Mouse (Mus musculus) cerebellum, adult 8-10 months (tissue): ENCODE data around the gene Tbl1x.
A peak's percentile ranks its signal among the peaks of the same experiment; 100 is the strongest.

ENCODE experiments used
- DNase-seq: peaks from one replicate; pipeline ENCODE4 v3.0.0; 2022

The Tbl1x gene

GRCm38 (mm10) chrX:77613041-77613440, 102.2 kb downstream of the Tbl1x start:
- no peak for DNase-seq

DNA sequence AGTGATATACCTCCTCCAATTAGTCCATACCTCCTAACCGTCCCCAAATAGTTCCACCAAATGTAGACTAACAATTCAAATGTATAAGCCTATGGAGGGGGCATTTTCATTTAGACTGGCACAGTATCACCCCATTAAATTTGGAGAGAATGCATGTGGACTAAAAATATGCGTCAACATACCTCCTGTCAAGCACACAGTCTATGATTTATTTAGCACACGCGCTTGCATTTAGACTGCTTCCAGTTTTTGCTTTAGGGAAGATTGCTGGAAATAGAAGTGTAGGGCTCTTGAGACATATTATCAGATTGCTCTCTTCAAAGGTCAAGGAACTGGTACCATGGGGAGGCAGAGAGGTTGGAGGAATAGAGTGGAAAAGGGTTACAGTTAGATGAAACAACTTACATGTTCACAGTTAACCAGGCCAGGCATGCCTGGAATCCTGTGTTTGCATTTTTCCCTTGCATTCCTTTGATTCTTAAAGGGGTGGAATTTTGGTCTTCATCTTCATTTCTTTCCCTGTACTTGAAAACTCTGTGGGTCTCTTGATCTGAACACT, 105.0 kb downstream of the Tbl1x start:
- DNase-seq = no peak

GRCm38 (mm10) chrX:77617368-77618144, 106.7 kb downstream of the Tbl1x start:
- DNase-seq = no peak

DNA sequence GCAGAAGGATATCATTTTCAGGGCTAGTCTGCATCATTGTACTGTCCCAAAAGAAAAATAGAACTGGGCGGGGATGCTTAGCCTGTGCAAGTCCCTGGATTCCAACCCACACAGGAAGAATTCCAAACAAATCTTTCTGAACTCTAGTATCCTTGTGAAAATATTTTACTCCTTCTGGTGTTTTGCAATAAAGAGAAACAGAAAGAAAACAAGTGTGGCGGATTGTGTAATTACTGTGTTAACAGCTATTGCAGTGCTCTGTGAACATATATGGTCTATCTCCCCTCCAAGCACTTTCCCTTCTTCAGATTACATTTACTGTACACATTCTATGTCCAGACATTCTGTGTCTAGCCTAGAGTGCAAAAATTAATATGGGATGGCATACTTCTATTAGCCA, 119.6 kb downstream of the Tbl1x start:
- DNase-seq = no peak

- DNase-seq = no peak
These were observed 125.7 kb downstream of the Tbl1x start for GRCm38 (mm10) chrX:77636499-77636898.

GRCm38 (mm10) chrX:77638076-77638475, 127.3 kb downstream of the Tbl1x start:
- peak; percentile 47 for DNase-seq

DNA sequence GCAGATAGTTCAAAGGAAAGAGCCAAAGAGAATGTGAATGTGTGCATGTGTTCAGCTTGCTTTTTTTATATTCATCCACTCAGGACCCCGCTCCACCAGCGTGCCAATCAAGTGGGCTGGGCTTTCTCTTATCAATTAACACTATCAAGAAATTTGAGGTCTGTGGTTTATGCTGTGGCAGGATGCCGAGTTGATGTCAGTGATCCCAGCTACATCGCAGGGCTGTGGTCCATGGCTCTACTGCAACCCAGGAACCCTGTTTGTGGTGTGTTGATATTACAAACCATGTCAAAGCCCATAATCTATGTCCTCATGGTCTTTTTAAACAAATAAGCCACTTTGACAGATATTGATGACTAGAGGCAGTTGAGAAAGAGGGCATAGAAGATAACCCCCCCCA, 129.5 kb downstream of the Tbl1x start:
- DNase-seq = no peak

DNA sequence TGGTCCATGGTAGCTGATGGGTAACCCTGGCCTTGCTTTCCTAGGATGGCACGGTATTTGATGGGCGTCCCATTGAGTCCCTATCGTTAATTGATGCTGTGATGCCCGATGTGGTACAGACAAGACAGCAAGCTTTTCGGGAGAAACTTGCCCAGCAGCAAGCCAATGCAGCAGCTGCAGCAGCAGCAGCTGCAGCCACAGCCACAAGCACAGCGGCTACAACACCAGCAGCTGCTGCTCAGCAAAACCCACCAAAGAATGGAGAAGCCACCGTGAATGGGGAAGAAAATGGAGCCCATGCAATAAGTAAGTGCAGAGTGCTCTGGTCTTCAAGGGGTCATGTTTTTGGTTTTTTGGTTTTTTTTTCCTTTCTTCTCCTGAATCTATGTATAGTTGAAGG, 135.4 kb downstream of the Tbl1x start:
- DNase-seq = no peak

GRCm38 (mm10) chrX:77650246-77650645, 139.4 kb downstream of the Tbl1x start:
- DNase-seq = no peak

DNA sequence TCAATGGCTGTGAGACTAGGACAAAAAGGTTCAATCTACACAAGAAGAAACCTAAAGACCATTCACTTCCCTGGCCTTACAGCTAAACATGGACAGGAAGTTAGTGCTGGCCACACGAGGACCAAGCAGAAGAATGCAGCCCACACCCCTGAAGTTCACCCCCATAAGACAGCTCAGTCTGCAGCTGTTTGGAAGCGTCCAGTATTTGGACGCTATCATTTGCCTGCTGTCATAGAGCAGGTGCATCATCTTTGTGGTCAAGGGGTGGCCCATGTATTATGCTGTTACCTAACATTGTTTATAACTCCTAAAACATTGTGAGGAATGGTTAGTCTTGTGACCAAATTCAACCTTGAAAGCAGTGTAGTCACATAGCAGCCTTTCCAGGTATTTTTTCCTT, 151.2 kb downstream of the Tbl1x start:
- DNase-seq = no peak

- DNase-seq = no peak
These were observed 152.5 kb downstream of the Tbl1x start for GRCm38 (mm10) chrX:77663276-77663675.

GRCm38 (mm10) chrX:77665030-77665429, 154.2 kb downstream of the Tbl1x start:
- no peak for DNase-seq

DNA sequence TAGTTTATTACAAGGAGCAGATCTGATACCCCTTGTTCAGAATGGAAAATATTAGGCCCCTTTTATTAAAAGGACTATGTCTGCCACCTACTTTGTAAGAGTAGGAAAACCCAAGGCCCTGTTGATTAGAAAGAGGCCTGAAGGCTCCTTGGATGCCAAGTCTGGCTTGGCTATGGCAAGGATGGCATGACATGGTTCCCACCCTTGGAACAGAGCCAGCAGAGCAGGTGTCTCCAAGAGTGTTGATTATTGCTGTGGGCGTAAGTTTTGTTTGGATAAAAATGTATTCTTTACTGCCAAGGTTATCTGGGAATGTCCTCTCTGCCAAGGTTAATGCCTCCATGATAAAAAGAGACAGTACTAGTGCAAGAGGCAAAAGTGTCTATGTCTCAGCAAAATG, 156.1 kb downstream of the Tbl1x start:
- peak; percentile 3 for DNase-seq

DNA sequence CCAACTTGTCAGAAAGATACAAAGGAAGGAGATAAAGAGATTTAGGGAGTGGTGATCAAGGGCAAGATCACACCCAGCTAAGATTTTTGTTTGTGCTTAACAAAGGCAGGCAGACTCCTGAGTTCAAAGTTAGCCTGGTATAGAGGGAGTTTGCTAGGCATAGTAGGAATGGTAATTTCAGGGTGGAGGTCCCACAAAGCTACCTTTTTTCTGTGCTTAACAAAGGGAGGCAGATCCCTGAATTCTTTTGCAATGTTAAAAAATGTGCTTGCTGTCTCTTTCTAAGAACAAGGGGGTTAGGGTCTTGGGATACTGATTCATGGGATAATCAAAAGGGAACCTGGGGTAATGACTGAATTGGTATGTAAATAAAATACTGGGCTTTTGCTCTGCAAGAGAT, 156.6 kb downstream of the Tbl1x start:
- DNase-seq = no peak

- no peak for DNase-seq
These were observed 159.2 kb downstream of the Tbl1x start for GRCm38 (mm10) chrX:77669779-77670550.
